Mouse (Mus musculus) fat pad, adult 2 months (tissue): ENCODE measurements around the gene Mprip.

Experiments
- DNase-seq: peaks from one replicate; pipeline ENCODE4 v3.0.0-alpha.2; 2011; ENCODE audit warnings: low read depth, low spot score; ENCODE audit errors: extremely low read depth

Gene Mprip

DNA sequence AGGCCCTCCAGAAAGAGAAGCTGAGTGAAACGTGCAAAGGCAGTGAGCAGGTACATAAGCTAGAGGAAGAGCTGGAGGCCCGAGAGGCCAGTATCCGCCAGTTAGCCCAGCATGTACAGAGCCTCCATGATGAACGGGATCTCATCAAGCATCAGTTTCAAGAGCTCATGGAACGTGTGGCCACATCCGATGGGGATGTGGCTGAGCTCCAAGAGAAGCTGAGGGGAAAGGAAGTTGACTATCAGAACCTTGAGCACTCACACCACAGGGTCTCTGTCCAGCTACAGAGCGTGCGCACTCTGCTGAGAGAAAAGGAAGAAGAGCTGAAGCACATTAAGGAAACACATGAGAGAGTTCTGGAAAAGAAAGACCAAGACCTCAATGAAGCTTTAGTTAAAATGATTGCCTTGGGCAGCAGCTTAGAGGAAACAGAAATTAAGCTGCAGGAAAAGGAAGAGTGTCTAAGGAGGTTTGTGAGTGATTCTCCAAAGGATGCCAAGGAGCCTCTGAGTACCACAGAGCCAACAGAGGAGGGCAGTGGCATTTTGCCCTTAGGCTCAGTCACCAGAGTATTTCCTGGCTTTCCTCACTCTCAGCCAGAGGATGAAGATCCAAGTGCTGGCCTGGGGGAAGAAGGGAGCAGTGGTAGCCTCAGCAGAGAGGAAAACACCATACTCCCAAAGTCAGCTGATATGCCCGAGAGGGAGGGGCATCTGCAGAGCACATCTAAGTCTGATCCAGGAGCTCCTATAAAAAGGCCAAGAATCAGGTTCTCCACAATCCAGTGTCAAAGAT lies 97.3 kb downstream of the Mprip start:
- DNase-seq: no peak

DNA sequence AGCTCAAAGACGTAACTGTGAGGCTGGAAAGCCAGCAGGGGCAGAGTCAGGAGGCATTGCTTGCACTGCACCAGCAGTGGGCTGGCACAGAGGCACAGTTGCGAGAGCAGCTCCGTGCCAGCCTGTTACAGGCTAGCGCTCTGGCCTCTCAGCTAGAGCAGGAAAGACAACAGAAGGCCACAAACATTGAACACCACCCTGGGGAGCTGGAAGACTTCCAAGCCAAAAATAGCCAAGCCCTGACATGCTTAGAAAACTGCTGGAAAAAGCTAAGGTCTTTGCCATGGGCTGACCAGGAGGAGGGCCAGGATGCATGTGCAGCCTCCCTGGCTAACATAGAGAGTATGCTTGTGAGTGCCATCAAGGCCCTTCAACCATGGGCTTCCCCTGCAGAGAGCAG lies 98.1 kb downstream of the Mprip start:
- no peak for DNase-seq

DNA sequence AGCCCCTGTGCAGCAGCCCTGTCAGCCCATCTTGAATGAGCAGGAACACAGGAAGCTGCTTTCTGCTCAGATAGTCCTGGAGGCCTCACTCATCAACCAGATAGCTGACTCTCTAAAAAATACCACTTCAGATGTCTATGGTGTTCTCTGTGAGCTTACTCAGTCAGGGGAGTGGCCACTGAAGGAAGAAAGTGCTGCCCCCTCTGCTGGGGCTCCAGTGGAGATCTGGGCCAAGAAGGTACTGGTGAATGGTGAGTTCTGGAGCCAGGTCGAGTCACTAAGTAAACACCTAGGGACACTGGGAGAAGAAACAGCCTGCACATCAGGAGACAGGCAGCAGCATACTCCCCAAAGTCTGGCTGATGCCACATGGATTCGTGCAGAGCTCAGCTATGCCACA lies 98.5 kb downstream of the Mprip start:
- DNase-seq: no peak

DNA sequence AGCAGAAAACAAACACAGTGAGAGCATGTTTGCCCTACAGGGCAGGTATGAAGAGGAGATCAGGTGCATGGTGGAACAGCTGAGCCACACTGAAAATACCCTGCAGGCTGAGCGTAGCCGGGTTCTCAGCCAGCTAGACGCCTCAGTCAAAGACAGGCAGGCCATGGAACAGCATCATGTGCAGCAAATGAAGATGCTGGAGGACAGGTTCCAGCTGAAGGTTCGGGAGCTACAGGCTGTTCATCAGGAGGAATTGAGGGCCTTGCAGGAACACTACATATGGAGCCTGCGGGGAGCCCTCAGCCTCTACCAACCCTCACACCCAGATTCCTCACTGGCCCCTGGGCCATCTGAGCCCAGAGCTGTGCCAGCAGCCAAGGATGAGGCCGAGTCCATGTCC lies 99.7 kb downstream of the Mprip start:
- no peak for DNase-seq

DNA sequence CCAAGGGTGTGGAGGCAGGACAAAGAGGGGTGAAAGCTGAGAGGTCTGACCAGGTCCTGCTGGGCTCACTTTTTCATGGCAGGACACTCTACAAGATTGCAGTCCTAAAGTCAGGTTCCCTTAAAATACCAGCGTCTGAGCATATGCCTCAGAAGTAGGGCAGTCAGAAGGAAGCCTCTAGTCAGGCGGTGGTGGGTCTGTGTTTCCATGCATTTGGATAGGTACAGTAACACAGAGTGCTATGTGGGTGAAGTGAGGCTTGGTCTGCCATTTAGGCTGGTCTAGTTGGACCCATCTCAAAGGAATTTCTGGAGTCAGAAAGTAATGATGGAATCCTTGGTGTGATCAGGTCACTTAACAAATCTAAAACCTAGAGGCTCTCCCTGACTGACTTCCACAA lies 108.2 kb downstream of the Mprip start:
- no peak for DNase-seq

DNA sequence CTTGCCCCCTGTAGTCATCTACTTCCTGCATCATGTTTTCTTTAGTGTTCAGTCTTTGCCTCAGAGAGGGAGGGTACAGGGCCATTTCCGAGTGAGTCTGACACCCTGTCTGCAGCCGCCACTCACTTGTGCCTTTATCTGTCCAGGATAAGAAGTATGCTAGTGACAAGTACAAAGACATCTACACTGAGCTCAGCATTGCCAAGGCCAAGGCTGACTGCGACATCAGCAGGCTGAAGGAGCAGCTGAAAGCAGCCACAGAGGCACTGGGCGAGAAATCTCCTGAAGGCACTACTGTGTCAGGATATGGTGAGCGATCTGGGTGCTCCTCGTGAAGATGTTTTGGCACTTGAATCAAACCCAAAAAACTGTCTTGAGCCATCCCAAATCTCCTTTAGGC lies 108.6 kb downstream of the Mprip start:
- DNase-seq: no peak

DNA sequence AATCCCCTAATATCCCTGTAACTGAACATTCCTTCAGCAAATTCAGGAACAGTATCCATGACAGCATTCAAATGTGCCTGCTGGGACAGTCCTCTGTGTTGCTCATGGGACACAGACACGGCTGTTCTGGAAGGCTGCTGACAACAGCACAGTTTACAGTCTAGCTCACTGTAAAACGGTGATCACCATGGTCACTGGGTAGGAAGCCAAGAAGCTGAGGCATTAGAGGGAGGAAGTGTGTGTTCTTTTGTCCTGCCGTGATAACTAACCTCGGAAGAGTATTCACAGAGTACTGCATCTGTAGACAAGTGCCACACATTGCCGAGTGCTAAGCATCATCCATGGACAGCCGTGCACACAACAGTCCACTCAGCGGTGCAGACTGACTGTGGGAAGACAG lies 109.6 kb downstream of the Mprip start:
- DNase-seq: no peak

DNA sequence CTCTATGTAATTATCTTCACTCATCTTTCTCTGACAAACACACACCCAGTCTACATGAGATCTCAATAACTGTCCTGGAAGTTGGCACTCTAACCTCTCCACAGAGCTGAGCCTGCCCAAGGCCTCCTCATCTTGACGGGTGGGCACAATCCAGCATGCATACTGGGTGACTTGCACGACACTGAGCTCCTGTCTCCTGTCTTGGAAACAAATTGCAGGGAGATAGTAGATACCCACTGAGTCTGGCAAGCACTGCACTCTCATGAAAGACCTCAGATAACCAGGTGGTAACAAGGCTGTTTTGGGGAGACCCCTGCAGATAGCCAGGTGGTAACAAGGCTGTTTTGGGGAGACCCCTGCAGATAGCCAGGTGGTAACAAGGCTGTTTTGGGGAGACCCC lies 111.2 kb downstream of the Mprip start:
- DNase-seq: no peak

DNA sequence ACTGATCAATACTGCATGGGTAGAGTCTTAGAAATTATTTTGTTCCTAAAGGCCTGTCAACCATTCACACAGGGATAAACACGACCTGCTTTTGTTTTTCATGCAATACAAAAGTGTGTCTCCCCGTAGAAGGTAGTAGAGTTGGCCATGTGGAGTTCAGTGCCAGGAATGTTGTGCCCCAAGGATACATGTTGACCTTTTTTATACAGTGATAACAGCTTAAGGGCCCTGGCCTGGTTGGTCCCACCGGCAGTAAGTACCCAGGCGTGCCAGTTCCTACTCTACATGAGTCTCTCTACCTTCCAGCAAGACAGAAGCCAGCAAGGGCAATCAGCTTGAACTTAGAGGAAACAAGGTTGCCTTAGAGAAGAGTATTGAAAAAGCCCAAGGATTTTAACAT lies 111.8 kb downstream of the Mprip start:
- DNase-seq: no peak

DNA sequence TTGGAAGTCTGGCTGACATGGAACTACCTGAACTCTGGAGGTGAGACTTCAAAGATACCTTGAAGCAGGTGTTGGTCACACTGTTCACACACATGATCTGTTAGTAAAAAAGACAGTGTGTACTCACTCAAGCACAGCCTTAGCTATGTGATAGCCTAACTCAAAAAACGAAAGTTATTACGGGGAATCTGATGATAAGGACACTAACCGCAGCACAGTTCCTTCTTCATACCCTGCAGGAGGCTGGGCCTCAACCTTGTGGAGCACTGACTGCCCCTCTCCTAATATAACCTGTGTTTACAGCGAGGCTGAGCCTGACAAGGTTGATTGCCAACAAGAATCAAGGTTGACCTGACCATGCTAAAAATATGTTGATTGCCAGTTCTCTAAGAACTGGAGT lies 113.4 kb downstream of the Mprip start:
- no peak for DNase-seq

DNA sequence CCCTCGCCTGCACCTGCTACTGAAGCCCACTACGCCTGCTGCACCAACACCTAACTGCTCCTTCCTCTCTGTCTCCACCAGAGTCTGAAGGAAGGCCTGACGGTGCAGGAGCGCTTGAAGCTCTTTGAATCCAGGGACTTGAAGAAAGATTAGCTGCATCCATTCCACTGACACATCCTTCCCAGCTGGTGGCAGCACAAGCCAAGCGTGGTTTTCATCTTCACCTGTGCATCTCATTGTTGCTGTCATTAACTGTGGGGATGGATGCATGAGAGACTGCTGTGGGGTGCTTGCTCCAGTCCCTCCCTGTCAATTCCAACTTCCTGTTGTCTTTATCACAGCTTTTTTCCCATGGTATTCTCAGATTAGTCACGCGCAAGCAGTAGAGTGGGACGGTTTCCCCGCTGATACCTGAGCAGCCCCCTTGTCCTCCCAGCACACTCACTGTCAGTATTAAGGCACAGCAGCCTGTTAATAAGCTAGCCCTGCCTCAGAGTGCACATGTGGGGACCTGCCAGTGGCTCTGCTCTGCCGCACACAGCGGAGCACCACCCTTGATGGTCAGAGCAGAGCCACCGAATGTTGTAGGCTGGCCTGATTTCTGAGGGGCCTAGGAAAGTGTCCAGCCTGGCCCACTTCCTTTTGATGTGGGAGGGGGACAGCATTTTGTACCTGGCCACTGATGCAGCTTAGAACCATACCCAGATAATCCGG lies 114.5 kb downstream of the Mprip start:
- no peak for DNase-seq

DNA sequence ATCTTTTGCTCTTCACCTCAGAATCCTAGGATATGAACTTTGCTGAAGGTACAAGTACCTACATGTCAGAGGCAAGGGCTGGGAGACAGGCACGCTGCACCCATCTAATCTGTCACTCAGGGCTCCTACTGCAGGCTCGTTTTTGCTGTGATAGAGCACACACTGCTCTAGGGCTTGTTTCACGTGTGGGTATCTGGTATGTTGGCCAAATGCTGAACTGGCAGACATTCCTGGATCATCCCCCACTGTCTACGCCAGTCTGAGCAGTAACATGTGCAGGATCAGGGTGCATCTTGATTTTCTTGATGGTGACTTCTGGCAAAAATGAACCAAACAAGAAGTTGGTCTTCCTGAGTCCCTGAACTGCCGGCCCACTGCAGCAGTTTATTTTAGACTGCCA lies 116.2 kb downstream of the Mprip start:
- DNase-seq: no peak

DNA sequence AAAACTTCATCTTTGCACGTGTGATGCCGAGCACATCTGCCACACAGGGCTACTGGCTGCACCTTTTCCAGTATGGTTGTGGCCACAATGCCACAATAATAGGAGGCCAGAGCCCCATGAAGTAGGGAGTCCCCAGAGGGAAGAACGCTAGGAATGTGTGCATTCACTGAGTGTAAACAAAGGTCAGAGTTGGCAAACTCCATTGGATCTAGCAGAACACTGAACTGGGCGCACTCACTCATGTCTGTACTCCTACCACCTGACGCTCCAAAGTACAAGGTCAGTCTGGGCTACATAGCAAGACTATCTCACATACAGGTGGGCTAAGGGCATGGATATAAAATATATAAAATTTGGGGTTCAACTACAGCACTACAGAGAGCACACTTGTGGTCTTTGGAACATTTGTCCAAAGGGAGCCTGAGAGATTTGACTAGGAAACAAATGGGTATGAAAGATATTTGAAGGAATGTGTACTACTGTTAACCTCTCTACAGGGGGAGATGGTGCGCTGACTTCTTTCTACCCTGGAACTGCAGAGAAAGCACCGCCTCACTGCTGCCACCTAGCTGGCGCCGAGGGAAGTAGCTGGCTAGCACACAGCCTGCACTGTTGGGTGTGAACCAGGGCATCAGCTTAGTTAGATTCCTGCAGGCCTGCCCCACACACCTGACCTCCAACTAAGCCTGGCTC lies 117.2 kb downstream of the Mprip start:
- no peak for DNase-seq

DNA sequence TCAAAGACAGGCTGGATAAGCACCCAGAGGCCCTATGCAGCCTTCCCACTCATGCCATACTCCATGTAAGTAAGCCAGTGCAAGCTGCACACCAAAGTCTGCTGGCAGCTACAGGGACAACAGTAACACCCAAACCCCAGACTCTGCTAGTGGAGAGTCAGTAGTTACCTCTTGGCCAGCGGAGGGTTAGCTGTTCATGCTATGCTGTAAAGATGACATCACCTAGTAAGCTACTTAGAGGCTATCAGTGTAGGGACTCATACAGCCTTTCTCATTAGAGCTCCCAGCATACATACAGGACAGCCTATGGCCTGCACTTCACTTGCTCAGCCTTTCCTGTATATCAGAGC lies 117.7 kb downstream of the Mprip start:
- no peak for DNase-seq

DNA sequence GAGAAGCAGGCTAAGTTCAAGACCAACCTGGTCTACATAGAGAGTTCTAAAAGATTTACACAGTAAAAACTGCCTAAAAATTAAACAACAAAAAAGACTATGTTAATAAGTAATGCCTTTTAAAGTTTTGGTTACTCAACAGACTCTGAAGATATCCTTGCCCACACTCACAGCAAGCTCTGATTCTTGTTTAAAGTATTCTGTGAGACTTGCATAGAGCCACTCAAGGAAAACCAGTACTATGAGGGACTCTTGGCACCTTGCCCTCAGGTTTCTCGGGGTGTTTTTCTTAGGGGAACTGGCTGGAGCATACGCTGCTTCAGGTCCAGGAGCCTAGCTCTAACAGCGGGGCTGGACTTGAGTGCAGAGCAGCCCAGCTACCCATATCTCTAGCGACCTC lies 118.3 kb downstream of the Mprip start:
- DNase-seq: no peak

DNA sequence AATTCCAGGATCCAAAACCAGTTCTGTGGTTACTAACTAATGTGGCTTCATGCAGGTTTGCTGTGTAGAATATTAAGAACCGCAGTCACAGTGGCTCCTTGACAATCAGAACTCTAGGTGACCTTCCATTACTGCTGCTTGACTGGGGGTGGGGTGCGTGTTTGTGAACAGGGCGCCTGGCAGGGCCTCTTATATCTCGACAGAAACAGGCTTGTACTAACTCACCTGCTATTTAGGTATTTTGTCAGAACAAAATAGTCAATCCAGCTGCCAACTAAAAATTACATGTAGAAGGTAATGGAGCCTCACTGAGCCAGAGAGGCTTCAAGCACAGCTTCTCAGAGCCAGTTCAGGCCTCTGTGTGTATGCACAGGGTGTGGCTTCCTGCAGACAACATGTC lies 119.1 kb downstream of the Mprip start:
- no peak for DNase-seq

DNA sequence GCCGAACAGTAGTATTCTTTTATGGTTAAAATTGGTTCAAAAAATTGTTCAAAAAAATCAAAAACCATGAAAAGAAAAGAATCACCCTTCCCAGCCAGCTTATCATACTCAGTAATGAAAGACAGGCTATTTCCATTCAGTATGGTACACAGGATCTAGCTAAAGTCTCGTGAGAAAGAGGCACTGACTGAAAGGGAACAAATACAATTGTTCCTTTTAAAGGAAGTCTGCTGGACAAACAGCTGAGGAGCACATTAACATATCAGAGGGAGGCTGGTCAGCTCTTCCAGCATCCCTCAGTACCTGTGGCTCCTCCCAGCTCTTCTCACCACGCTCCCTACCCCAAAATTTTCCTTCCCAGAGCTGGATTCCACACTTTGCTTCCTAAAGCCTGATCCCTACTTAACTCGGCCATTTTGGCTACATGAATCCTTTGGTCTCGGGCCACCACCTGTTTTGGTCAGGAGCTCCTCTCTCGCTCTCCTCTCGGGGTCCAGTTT lies 121.0 kb downstream of the Mprip start:
- no peak for DNase-seq

DNA sequence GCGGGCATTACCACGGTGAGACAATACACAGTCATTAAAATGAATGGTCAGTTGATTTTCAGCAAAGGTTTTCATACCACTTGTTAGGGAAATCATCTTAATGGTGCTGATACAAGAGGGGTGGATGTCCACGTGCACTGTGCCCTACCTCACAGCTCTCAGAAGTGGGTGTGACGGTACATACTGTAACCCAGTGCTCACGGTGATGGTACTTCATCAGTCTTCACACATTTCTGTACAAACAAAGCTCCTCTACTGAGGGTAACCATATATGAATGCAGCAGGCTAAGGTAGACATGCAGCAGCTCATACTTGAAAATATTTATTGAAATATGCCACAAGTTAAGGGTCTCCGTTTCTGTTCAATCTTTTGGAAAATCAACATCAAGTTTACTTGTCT lies 122.5 kb downstream of the Mprip start:
- no peak for DNase-seq

DNA sequence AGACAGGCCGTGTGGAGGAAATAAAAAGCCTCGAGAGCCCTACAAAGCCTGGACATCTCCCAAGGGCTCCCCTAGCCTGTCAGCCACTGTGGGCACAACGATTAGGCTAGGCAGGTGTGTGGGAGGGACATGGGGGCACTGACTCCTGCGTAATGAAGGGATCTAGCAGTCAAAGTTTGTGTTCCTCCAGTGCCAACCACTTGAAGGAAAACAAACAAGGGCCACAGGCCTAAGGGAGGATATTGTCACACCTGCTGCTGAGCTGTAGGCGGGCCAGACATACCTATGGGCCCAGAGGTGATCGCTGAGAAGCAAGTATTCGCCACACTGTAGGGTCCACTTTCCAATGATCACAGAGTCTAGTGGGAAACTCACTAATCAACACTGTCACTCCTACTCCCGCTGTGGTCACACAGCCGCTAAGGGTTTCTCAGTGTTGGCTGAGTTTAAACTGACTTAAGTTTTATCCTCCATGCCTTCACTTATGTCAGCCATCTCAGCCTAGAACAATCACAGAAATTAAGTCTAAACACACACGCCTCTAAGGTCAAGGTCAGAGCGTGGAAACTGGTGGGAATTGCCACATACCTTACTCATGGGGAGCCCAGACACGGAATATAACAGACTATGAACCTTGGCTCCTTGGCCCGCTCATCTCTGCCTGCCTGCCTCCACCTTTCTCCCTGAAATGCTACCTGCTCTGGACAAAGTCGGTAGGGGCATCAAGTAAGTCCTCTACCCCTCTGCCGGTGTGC lies 125.5 kb downstream of the Mprip start:
- no peak for DNase-seq

DNA sequence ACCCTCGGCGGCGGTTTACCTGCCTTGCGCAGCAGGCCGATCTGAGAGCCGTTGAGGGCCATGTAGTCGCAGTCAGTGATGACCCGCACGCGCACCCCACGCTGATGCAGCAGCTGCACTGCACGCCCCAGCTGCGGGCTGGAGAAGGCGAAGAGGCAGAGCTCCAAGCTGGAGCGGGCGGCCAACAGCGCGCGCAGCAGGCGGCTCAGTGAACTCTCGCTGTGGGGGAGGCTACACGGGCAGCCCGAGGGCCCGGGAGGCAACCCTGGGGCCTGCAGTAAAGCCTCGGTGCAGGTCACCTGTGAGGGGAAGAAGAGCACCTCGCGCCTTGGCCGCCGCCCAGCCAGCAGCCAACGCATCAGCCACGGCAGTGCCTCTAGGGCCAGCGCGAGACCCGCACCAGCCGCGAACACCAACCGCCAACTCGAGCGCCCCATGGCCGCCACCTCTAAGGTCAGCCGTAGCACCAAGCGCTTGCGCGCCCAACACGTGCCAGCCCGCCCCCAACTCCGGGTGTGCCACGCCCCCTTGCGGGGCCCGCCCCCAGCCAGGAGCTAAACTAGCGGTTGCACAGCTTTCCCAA lies 126.2 kb downstream of the Mprip start, which contains the start of gene Pld6:
Pld6 (minus strand) TSS at position 447 of the 583 bp plus-strand sequence.
- no peak for DNase-seq

DNA sequence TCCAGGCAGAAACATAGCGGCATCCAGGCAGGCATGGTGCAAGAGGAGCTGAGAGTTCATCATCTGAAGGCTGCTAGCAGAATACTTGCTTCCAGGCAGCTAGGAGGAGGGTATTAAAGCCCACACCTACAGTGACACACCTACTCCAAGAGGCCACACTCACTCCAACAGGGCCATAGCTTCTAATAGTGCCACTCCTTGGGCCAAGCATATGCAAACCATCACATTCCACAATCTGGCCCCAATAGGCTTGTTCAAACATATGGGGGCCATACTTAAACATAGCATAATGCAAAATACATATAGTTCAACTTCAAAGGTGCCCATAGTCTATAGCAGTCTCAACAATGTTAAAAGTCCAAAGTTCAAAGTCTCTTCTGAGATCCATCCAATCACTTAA lies 128.2 kb downstream of the Mprip start:
- no peak for DNase-seq
